Comparison of ENCODE assay signal across 9 mouse cellular contexts in genomic region chr1:134774728-134775287, GRCm38 (mm10).
DNase-seq lines count a peak whose midpoint lies in the region; ATAC-seq and TF ChIP-seq lines count a peak whose summit lies in the region.
"Had no signal": no experiment of that assay in that cellular context is flagged by ENCODE, and none has a peak within 500 bp of the region (broad histone marks: within the 10 kb centered on the region; RNA-seq: fewer than 3 reads in every experiment).

No protein-coding gene starts in this region.

- no peak overlapping the region for H3K4me3 ChIP-seq in midbrain, embryonic 10.5 days
- H3K4me3 ChIP-seq in midbrain, embryonic 15.5 days = no peak overlapping the region
- H3K4me3 ChIP-seq in kidney, embryonic 16.5 days (ENCODE audit: low read length) = no peak overlapping the region
- no peak overlapping the region for H3K4me3 ChIP-seq in stomach, postnatal 0 days (ENCODE audit: low read depth, low read length)
- H3K4me3 ChIP-seq: liver, embryonic 15.5 days had no signal

- no peak overlapping the region for H3K4me2 ChIP-seq in midbrain, embryonic 15.5 days
- no peak overlapping the region for H3K4me2 ChIP-seq in kidney, embryonic 16.5 days (replicated peaks; ENCODE audit: low read depth, low read length)
- no peak overlapping the region for H3K4me2 ChIP-seq in stomach, postnatal 0 days (replicated peaks; ENCODE audit: low read depth)
- H3K4me2 ChIP-seq: liver, embryonic 15.5 days had no signal

- H3K9ac ChIP-seq in midbrain, embryonic 15.5 days = no peak overlapping the region
- H3K9ac ChIP-seq in kidney, embryonic 16.5 days (replicated peaks; ENCODE audit: low read length) = 0 out of 2 replicates have a peak overlapping the region, but pooled peaks have one; percentile 23
- H3K9ac ChIP-seq in stomach, postnatal 0 days (ENCODE audit: low read length) = peak overlapping the region; percentile 18; the same call in 1 of the 2 replicates
- H3K9ac ChIP-seq: liver, embryonic 15.5 days had no signal

- no peak for TF ChIP-seq EP300 in stomach, postnatal 0 days (optimal IDR thresholded peaks at IDR 0.05)

- no peak for DNase-seq in midbrain, embryonic 10.5 days (ENCODE audit: low spot score)
- peak; percentile 54 to 59 for DNase-seq in heart, adult 9 months (ENCODE audit: low spot score in 2 of 2)
- DNase-seq in stomach, postnatal 0 days (ENCODE audit: low spot score) = no peak
- no peak for DNase-seq in B cell, adult 2 months
- DNase-seq: cerebellum, postnatal 36 days had no signal

- H3K9me3 ChIP-seq in midbrain, embryonic 10.5 days (replicated peaks) = no peaks in the 10 kb centered on the region
- no peaks in the 10 kb centered on the region for H3K9me3 ChIP-seq in midbrain, embryonic 15.5 days
- H3K9me3 ChIP-seq in kidney, embryonic 16.5 days (ENCODE audit: low read length) = no peaks in the 10 kb centered on the region
- no peaks in the 10 kb centered on the region for H3K9me3 ChIP-seq in stomach, postnatal 0 days (ENCODE audit: control insufficient read depth, low read length)
- H3K9me3 ChIP-seq: liver, embryonic 15.5 days had no signal

- TF ChIP-seq CTCF in stomach, postnatal 0 days (IDR thresholded peaks at IDR 0.05; ENCODE audit: low read depth) = peak; percentile 27

- WGBS in midbrain, embryonic 10.5 days = 60% methylated on average over 6 of the region's 6 CpGs
- WGBS in midbrain, embryonic 15.5 days = 51% methylated on average over 6 of the region's 6 CpGs
- 39% methylated on average over 6 of the region's 6 CpGs for WGBS in kidney, embryonic 16.5 days
- WGBS in stomach, postnatal 0 days = 29% methylated on average over 6 of the region's 6 CpGs

- H3K36me3 ChIP-seq in midbrain, embryonic 10.5 days = peaks cover 4% of the 10 kb centered on the region; the same call in 1 of the 2 replicates
- H3K36me3 ChIP-seq in midbrain, embryonic 15.5 days (replicated peaks) = peaks cover 6% of the 10 kb centered on the region; the same call in 1 of the 2 replicates
- H3K36me3 ChIP-seq in kidney, embryonic 16.5 days (ENCODE audit: insufficient read depth, low read length) = no peaks in the 10 kb centered on the region; the same call in 1 of the 2 replicates
- peaks cover 5% of the 10 kb centered on the region; the same call in 1 of the 2 replicates for H3K36me3 ChIP-seq in stomach, postnatal 0 days (ENCODE audit: control insufficient read depth, insufficient read depth, low read length)

- peak overlapping the region; percentile 60 for H3K27ac ChIP-seq in midbrain, embryonic 10.5 days (replicated peaks)
- no peak overlapping the region for H3K27ac ChIP-seq in midbrain, embryonic 15.5 days
- peak overlapping the region; percentile 94 for H3K27ac ChIP-seq in kidney, embryonic 16.5 days (ENCODE audit: low read length)
- H3K27ac ChIP-seq in stomach, postnatal 0 days (replicated peaks) = peak overlapping the region; percentile 88
- H3K27ac ChIP-seq: liver, embryonic 15.5 days had no signal

- no peak for ATAC-seq in midbrain, embryonic 15.5 days (replicated peaks)
- ATAC-seq in kidney, embryonic 16.5 days (ENCODE audit: low FRiP score, low TSS enrichment) = peak; percentile 49; the same call in 1 of the 2 replicates
- no peak for ATAC-seq in stomach, postnatal 0 days (ENCODE audit: low FRiP score, low TSS enrichment)
- ATAC-seq in granulocyte monocyte progenitor cell, adult 5-6 weeks (replicated peaks; ENCODE audit: poor library complexity, severe bottlenecking) = no peak

- peaks cover 50% of the 10 kb centered on the region for H3K4me1 ChIP-seq in midbrain, embryonic 10.5 days
- peaks cover 3% of the 10 kb centered on the region; the same call in 1 of the 2 replicates for H3K4me1 ChIP-seq in midbrain, embryonic 15.5 days
- H3K4me1 ChIP-seq in kidney, embryonic 16.5 days (ENCODE audit: insufficient read depth, low read length) = peaks cover 49% of the 10 kb centered on the region
- H3K4me1 ChIP-seq in stomach, postnatal 0 days (replicated peaks; ENCODE audit: control insufficient read depth, insufficient read depth) = peaks cover 8% of the 10 kb centered on the region; the same call in 1 of the 2 replicates

- H3K27me3 ChIP-seq in midbrain, embryonic 10.5 days (ENCODE audit: low read depth, poor library complexity, severe bottlenecking) = no peaks in the 10 kb centered on the region
- H3K27me3 ChIP-seq in midbrain, embryonic 15.5 days (replicated peaks) = no peaks in the 10 kb centered on the region
- H3K27me3 ChIP-seq in kidney, embryonic 16.5 days (ENCODE audit: insufficient read depth, low read length) = no peaks in the 10 kb centered on the region
- no peaks in the 10 kb centered on the region for H3K27me3 ChIP-seq in stomach, postnatal 0 days (ENCODE audit: control insufficient read depth, insufficient read depth, low read length)
- H3K27me3 ChIP-seq: liver, embryonic 15.5 days had no signal

Comparison
In these comparisons a context has a peak if more than half of its experiments do, and no peak if none do; other contexts are left out.
1. DNase-seq: peak in heart, adult 9 months (2 of 2); none in midbrain, embryonic 10.5 days (single experiment), stomach, postnatal 0 days (single experiment) and B cell, adult 2 months (0 of 2).